Mouse (Mus musculus) forebrain, embryonic 10.5 days (tissue): ENCODE measurements around the gene Pip5k1c. TPM values are rescaled to one million over a fixed set of nuclear protein-coding genes. Genes with fewer than 3 reads are reported as not detected.

Source experiments
- DNase-seq: peaks from one replicate; pipeline ENCODE4 v3.0.0-alpha.2; 2017; ENCODE audit warnings: low spot score; ENCODE audit errors: extremely low spot score
- H3K27ac ChIP-seq: fragments of 300-500 bp; sonication (generic); 2 replicates; pipeline ENCODE4 v1.5.1; 2016; ENCODE audit warnings: mild to moderate bottlenecking
- H3K27me3 ChIP-seq: fragments of 300-500 bp; sonication (generic); 2 replicates; pipeline ENCODE4 v1.6.1; 2016; ENCODE audit warnings: mild to moderate bottlenecking; ENCODE audit not compliant: poor library complexity, severe bottlenecking
- H3K36me3 ChIP-seq: fragments of 300-500 bp; sonication (generic); replicated peaks from 2 replicates; pipeline ENCODE4 v1.6.1; 2016; ENCODE audit warnings: mild to moderate bottlenecking, moderate library complexity
- H3K4me1 ChIP-seq: fragments of 300-500 bp; sonication (generic); 2 replicates; pipeline ENCODE4 v1.6.1; 2016
- H3K4me3 ChIP-seq: fragments of 300-500 bp; sonication (generic); 2 replicates; pipeline ENCODE4 v1.5.1; 2016; ENCODE audit warnings: mild to moderate bottlenecking, moderate library complexity
- H3K9me3 ChIP-seq: fragments of 300-500 bp; sonication (generic); 2 replicates; pipeline ENCODE4 v1.6.1; 2016; ENCODE audit warnings: mild to moderate bottlenecking, moderate library complexity
- WGBS: fragments of 180-500 bp; shearing (Covaris S2); methylation state at CpG from one replicate; pipeline ENCODE4 v1.1.7; 2016; 5-methylcytosine and 5-hydroxymethylcytosine counted together
- polyA plus RNA-seq: library from polyadenylated mRNA; unstranded; fragments of >200 nt; fragmentation: Nextera tagmentation; extraction: Ambion mirVana; gene quantifications from 2 replicates; pipeline ENCODE4 v1.2.1, GENCODE M21; 2016

The Pip5k1c gene
- 60.6 and 62.1 TPM in 2 replicates for polyA plus RNA-seq

GRCm38 (mm10) chr10:81292554-81293333, at the start of gene Pip5k1c:
Gene Pip5k1c, plus strand, starts transcription at chr10:81292963.
- WGBS, result under 1% methylated on average over 80 of the region's 80 CpGs
- H3K27me3 ChIP-seq, result peaks cover 41% of the 10 kb centered on the region
- H3K4me1 ChIP-seq, result peaks cover 61% of the 10 kb centered on the region
- peak; percentile 99 for DNase-seq
- H3K36me3 ChIP-seq, result peaks cover 23% of the 10 kb centered on the region
- peak within 1 kb of the TSS; percentile 93 for H3K27ac ChIP-seq
- H3K4me3 ChIP-seq, result peak within 1 kb of the TSS; percentile 84
- no peaks in the 10 kb centered on the region for H3K9me3 ChIP-seq

DNA sequence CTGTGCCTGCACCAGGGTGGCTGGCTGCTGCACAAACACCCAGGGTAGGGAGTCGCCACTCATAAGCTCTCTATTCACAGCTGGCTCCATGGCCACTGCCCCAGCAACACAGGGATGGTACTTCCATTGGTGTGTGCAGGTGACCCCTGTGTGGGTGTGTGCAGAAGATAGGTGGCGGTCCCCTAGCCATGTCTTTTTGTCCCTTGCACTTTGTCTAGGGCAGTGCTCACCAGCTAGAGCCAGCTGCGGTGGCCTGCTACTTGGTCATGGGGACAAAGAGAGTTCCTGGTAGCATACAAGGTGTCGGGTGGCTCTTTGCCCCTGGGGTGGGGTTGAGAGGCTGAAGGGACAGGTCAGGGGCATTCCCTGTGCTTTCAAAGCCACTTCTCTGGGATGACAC, 48.6 kb upstream of the Pip5k1c start:
- no peak for DNase-seq
- Histone ChIP-seq H3K27me3 (peaks cover 77% of the 10 kb centered on the region), H3K36me3 (no peaks in the 10 kb centered on the region), H3K4me3 (peak overlapping the region; percentile 10; the same call in 1 of the 2 replicates), H3K27ac (peak overlapping the region; percentile 76), H3K9me3 (no peaks in the 10 kb centered on the region), H3K4me1 (peaks cover 40% of the 10 kb centered on the region)
- 78% methylated on average over 4 of the region's 4 CpGs for WGBS

DNA sequence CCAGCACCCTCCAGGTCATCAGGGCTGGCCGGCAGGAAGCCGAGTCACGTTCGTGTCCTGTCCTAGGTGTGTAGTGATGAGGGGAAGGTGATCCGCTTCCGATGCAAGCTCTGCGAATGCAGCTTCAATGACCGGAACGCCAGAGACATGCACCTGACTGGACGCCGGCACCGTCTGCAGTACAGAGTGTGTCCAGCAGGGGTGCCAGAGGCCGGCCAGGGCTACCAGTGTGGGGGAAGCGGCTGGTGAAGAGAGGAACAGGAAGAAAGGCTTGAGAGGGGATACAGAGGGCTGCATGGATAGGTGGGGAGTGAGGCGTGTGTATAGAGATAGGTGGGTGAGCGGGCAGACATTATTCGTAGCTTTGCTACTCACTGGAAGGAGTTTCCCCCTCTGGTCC, 48.2 kb upstream of the Pip5k1c start:
- peak; percentile 83 for DNase-seq
- H3K9me3 ChIP-seq, result no peaks in the 10 kb centered on the region
- H3K27ac ChIP-seq, result peak overlapping the region; percentile 76
- peaks cover 40% of the 10 kb centered on the region for H3K4me1 ChIP-seq
- WGBS, result 10% methylated on average over 17 of the region's 17 CpGs
- peaks cover 73% of the 10 kb centered on the region for H3K27me3 ChIP-seq
- no peaks in the 10 kb centered on the region for H3K36me3 ChIP-seq
- peak overlapping the region; percentile 10; the same call in 1 of the 2 replicates for H3K4me3 ChIP-seq

GRCm38 (mm10) chr10:81245166-81245565, 47.6 kb upstream of the Pip5k1c start:
- no peak for DNase-seq
- Histone ChIP-seq H3K4me3 (no peak overlapping the region), H3K27ac (peak overlapping the region; percentile 76), H3K27me3 (peaks cover 67% of the 10 kb centered on the region), H3K9me3 (no peaks in the 10 kb centered on the region), H3K4me1 (peaks cover 40% of the 10 kb centered on the region), H3K36me3 (no peaks in the 10 kb centered on the region)
- 93% methylated on average over 6 of the region's 6 CpGs for WGBS

GRCm38 (mm10) chr10:81247804-81248203, 45.0 kb upstream of the Pip5k1c start:
- Histone ChIP-seq H3K4me3 (no peak overlapping the region), H3K27me3 (peaks cover 68% of the 10 kb centered on the region), H3K9me3 (no peaks in the 10 kb centered on the region), H3K27ac (no peak overlapping the region), H3K4me1 (peaks cover 49% of the 10 kb centered on the region), H3K36me3 (no peaks in the 10 kb centered on the region)
- 91% methylated on average over 2 of the region's 2 CpGs for WGBS
- DNase-seq, result no peak

DNA sequence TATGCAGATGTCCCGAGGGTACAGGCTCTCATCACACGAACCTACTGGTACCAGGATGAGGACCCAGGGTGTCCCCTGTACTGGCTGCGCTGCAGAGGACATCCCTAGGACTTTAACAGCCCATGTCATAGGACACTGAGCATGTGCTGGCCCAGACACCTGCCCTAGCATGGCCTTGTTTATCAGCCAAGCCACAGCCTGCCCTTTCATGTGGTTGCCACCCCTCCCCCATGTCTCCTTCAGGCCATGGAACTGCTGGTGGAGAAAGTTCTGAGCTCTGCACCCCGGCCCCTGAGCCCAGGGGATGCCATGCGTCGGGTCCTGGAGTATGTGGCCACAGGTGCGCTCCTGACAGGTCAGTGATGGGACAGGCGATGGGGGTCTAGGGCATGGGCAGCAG, 43.3 kb upstream of the Pip5k1c start:
- Histone ChIP-seq H3K27me3 (peaks cover 69% of the 10 kb centered on the region), H3K9me3 (no peaks in the 10 kb centered on the region), H3K4me1 (peaks cover 50% of the 10 kb centered on the region), H3K36me3 (no peaks in the 10 kb centered on the region), H3K27ac (no peak overlapping the region), H3K4me3 (no peak overlapping the region)
- no peak for DNase-seq
- WGBS, result 87% methylated on average over 8 of the region's 8 CpGs

GRCm38 (mm10) chr10:81252424-81253419, 40.0 kb upstream of the Pip5k1c start, which contains the start of gene Matk:
Gene Matk, plus strand, starts transcription at chr10:81252935.
- Histone ChIP-seq H3K4me1 (peaks cover 42% of the 10 kb centered on the region), H3K9me3 (no peaks in the 10 kb centered on the region), H3K36me3 (no peaks in the 10 kb centered on the region), H3K27me3 (peaks cover 72% of the 10 kb centered on the region), H3K27ac (peak within 1 kb of the TSS; percentile 7; the same call in 1 of the 2 replicates), H3K4me3 (peak within 1 kb of the TSS; percentile 34)
- WGBS, result 8% methylated on average over 44 of the region's 44 CpGs
- DNase-seq, result peak; percentile 67

- no peak overlapping the region for H3K4me3 ChIP-seq
- H3K27me3 ChIP-seq, result peaks cover 93% of the 10 kb centered on the region
- no peaks in the 10 kb centered on the region for H3K9me3 ChIP-seq
- no peaks in the 10 kb centered on the region for H3K36me3 ChIP-seq
- H3K4me1 ChIP-seq, result peaks cover 48% of the 10 kb centered on the region
- DNase-seq, result no peak
- H3K27ac ChIP-seq, result no peak overlapping the region
- 61% methylated on average over 1 of the region's 1 CpGs for WGBS
Measured at GRCm38 (mm10) chr10:81254886-81255285, 37.9 kb upstream of the Pip5k1c start.

DNA sequence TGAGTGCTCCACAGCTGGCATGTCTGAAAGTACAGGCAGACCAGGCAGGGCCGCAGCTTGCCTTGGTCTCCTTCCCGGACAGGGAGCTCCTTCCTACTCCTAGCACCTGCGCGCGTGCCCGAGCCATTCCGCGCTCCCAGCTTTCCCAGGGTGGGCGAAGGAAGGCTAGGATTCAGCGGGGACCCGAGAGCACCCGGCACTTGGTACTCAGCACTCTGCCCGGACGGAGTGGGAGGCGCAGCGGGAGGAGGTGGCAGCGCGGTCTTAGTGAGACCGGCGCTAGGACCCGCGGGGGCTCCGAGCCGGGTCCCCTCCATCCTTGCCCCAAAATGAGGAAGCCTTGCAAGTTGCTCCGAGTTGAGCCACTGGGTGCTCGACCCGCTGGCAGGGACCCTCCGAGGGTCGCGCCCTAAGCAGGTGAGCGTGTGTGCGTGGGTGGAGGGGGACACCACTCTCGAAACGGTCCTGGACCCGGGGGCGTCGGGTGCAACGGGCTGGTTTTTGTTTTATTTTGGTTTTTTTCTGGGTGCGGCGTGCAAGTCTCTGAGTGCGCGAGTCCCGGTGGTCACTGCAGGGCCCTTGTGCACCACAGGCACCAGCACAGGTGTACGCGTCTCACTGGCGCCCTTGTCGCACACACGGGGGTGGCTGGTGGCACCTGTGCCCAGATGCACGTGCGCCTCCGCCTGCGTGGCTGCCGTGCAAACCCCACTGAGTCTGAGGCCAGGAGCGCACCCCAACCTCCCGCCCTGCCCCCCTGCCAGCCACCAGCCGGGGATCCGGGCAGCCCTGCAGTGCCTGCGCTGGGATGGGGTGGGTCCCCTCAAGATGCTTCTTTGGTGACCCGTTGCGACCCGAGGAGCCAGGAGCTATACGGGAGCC, 35.4 kb upstream of the Pip5k1c start:
- Histone ChIP-seq H3K27ac (peak overlapping the region; percentile 69), H3K4me3 (peak overlapping the region; percentile 60), H3K27me3 (peaks cover 84% of the 10 kb centered on the region), H3K36me3 (peaks cover 23% of the 10 kb centered on the region), H3K9me3 (peaks cover 6% of the 10 kb centered on the region; the same call in 1 of the 2 replicates), H3K4me1 (peaks cover 38% of the 10 kb centered on the region)
- WGBS, result 2% methylated on average over 62 of the region's 62 CpGs
- peak; percentile 46 for DNase-seq

DNA sequence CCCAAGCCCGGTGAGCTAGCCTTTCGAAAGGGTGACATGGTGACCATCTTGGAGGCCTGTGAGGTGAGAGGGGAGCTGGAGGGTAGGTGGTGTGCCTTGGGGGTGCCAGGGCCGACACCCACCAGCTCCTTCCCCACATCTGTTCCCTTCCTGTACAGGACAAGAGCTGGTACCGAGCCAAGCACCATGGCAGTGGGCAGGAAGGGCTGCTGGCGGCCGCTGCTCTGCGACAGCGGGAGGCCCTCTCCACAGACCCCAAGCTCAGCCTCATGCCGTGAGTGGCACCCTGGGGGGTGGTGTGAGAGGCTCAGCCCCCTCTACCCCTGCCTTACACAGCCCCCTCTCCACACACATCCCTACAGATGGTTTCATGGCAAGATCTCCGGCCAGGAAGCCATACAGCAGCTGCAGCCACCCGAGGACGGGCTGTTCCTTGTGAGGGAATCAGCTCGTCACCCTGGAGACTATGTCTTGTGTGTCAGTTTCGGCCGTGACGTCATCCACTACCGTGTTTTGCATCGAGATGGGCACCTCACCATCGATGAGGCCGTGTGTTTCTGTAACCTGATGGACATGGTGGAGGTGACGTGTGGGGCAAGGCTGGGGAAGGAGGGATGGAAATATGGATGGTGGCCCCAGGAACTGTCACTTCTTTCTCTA, 33.4 kb upstream of the Pip5k1c start:
- H3K4me1 ChIP-seq, result peaks cover 27% of the 10 kb centered on the region
- H3K27ac ChIP-seq, result 0 out of 2 replicates have a peak overlapping the region, but pooled peaks have one; percentile 26
- 55% methylated on average over 21 of the region's 21 CpGs for WGBS
- H3K9me3 ChIP-seq, result peaks cover 6% of the 10 kb centered on the region; the same call in 1 of the 2 replicates
- DNase-seq, result no peak
- peaks cover 43% of the 10 kb centered on the region for H3K36me3 ChIP-seq
- H3K4me3 ChIP-seq, result peak overlapping the region; percentile 2; the same call in 1 of the 2 replicates
- peaks cover 65% of the 10 kb centered on the region for H3K27me3 ChIP-seq

DNA sequence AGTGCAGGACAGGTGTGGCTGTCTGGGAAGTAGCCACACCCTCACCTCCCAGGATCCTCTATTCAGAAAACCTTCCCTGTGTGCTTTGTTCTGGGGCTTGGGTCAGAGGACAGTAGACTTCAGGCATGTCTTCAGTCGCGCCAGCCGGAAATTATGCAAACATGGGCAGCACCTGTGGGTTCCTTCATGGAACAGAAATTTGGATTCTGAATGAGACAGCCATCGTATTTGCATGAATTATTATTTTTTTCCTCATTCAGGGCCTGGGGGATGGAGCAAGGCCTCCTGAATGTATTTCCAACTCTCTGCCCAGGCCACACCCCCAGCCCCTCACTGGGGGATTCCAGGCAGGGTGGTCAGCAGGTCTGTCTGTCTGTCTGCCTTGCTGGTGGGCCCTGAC, 31.7 kb upstream of the Pip5k1c start:
- Histone ChIP-seq H3K27ac (no peak overlapping the region), H3K36me3 (peaks cover 56% of the 10 kb centered on the region), H3K4me3 (no peak overlapping the region), H3K4me1 (peaks cover 38% of the 10 kb centered on the region), H3K27me3 (peaks cover 52% of the 10 kb centered on the region), H3K9me3 (peaks cover 6% of the 10 kb centered on the region; the same call in 1 of the 2 replicates)
- WGBS, result 88% methylated on average over 4 of the region's 4 CpGs
- no peak for DNase-seq
